Mouse (Mus musculus): ENCODE results near the gene Tmem40. TPM values are rescaled to one million over a fixed set of nuclear protein-coding genes. Genes with fewer than 3 reads are reported as not detected.

Gene Tmem40
- total RNA-seq, 1 experiment from 2014 or later, result not detected

DNA sequence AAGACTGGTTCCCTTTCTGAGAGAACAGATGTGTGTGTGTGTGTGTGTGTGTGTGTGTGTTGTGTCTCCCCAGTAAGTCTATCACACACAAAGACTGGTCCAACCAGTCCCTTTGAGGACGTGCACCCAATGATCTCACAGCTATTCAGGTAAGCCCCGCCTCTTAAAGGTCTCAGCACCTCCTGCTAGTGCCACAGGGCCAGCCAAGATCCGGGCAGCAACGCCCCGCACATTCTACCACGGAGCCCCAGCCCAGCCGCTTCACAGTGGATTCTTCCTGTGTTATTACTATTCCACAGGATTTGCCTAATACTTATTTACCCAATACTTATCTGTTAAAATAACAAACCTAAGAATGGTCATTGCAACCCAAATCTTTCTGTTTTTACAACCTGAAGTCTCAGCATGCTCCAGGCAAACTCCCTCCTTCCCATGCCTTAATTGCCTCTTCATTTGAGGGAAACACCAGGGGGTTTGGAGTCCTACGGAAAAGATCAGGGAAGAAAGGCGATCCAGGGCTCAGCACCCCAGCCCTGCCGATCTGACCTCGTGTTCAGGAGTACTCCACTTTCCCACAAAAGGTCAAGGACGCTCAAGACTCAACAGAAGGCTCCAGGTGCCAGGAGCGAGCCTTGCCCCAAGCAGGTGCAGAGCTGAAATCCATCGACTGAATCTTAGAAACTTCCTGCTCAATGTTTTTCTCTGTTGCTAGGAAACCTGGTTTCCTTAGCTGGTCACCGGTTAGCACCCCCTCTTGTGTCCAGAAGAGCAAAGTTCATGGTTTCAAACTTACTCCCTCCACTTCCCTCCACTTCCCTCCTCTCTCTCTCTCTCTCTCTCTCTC lies 44.3 kb downstream of the Tmem40 start:
- ATAC-seq (replicated peaks; ENCODE audit: insufficient number of reproducible peaks, low FRiP score, low TSS enrichment, poor library complexity, severe bottlenecking), result peak; percentile 76

DNA sequence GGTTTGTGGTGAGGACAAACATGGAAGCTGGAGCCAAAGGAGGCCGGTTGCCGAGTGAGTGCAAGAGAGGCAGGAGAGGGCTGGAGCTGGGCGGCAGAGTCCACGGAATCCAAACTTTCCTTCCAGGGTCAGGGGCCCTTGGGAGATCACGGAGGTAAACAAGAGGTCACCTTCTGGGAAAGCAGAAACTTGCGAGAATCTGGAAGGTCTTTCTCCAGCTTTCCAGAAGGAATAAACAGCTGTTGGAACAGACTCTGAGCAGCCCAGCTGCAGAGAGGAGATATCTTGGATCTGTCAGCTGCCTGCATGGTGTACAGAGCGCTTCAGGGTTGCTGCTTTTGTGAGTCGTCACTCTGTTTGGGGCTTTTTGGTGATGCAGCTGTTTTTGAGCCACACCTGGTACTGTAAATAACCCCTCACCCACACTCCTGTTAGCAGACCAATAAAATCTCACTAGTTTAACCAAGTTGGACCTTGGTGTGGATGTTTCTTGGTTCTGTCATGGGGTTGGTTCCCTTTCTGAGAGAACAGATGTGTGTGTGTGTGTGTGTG lies 45.0 kb downstream of the Tmem40 start:
- ATAC-seq (replicated peaks; ENCODE audit: insufficient number of reproducible peaks, low FRiP score, low TSS enrichment, poor library complexity, severe bottlenecking), result 0 out of 2 replicates have a peak, but pooled peaks have one; percentile 2

GRCm38 (mm10) chr6:115711261-115711660 lies 50.9 kb downstream of the Tmem40 start:
- ATAC-seq (replicated peaks; ENCODE audit: insufficient number of reproducible peaks, low FRiP score, low TSS enrichment, poor library complexity, severe bottlenecking), result no peak

GRCm38 (mm10) chr6:115702901-115703300 lies 59.3 kb downstream of the Tmem40 start:
- no peak for ATAC-seq (replicated peaks; ENCODE audit: insufficient number of reproducible peaks, low FRiP score, low TSS enrichment, poor library complexity, severe bottlenecking)

- ATAC-seq (replicated peaks; ENCODE audit: insufficient number of reproducible peaks, low FRiP score, low TSS enrichment, poor library complexity, severe bottlenecking), result no peak
Measured at GRCm38 (mm10) chr6:115701302-115701701, 60.9 kb downstream of the Tmem40 start.

DNA sequence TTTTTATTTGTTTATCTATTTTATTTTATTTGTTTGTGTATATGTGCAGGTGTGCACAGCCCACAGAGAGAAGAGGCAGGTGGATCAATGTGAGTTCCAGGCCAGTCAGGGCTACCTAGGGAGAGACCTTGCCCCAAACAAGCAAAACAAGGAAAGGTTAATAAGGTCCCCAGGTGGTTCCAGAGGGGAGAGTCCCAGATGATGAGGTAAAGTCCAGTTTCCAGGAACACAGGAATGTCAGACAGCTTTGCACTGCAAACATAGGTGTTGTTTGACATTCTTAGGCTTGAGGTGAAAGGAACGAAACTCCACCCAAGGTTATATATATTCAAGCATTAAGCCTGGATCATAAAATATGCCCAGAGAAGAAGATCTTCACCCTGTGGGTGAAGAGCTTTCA lies 61.4 kb downstream of the Tmem40 start:
- no peak for ATAC-seq (replicated peaks; ENCODE audit: insufficient number of reproducible peaks, low FRiP score, low TSS enrichment, poor library complexity, severe bottlenecking)

GRCm38 (mm10) chr6:115698699-115699098 lies 63.5 kb downstream of the Tmem40 start:
- ATAC-seq (replicated peaks; ENCODE audit: insufficient number of reproducible peaks, low FRiP score, low TSS enrichment, poor library complexity, severe bottlenecking), result no peak

GRCm38 (mm10) chr6:115697739-115698558 lies 64.3 kb downstream of the Tmem40 start:
- peak; percentile 41 for ATAC-seq (replicated peaks; ENCODE audit: insufficient number of reproducible peaks, low FRiP score, low TSS enrichment, poor library complexity, severe bottlenecking)

GRCm38 (mm10) chr6:115696707-115697215 lies 65.4 kb downstream of the Tmem40 start:
- no peak for ATAC-seq (replicated peaks; ENCODE audit: insufficient number of reproducible peaks, low FRiP score, low TSS enrichment, poor library complexity, severe bottlenecking)

GRCm38 (mm10) chr6:115695124-115695523 lies 67.1 kb downstream of the Tmem40 start:
- no peak for ATAC-seq (replicated peaks; ENCODE audit: insufficient number of reproducible peaks, low FRiP score, low TSS enrichment, poor library complexity, severe bottlenecking)

- ATAC-seq (replicated peaks; ENCODE audit: insufficient number of reproducible peaks, low FRiP score, low TSS enrichment, poor library complexity, severe bottlenecking), result peak; percentile 63
Measured at GRCm38 (mm10) chr6:115694441-115694842, 67.8 kb downstream of the Tmem40 start.

DNA sequence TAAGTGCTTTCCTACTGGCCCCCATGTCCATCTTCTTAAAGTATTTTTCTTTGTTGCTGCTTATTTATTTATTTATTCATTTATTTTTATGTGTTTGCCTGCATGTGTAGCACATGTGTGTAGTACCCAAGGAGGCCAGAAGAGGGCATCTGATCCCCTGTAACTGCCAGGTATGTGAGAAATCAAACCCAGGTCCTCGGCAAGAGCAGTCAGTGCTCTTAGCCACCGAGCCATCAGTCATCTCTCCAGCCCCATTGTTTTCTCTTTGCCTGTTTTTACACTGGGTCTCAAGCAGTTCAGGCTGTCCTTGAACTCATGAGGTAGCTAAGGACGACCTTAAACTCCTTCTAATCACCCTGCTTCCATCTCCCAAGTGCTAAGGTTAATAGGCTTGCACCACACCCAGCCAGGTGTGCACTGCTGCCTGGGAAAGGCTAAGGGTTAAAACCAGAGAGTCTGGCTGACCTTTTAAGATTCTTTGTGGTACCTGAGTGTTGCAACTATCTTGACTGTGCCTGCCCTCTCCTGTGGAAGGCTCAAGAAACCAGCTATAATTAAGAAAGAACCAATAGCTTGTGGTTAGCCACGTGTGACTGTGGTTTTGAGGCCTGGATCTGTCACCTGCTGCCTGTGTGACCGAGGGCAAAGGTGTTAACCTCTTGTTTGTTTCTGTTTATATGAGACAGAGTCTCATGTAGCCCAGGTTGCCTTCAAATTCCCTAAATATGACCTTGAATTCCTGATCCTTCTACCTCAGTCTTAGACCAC lies 69.1 kb downstream of the Tmem40 start:
- ATAC-seq (replicated peaks; ENCODE audit: insufficient number of reproducible peaks, low FRiP score, low TSS enrichment, poor library complexity, severe bottlenecking), result peak; percentile 54; the same call in 1 of the 2 replicates

GRCm38 (mm10) chr6:115692163-115692950 lies 69.9 kb downstream of the Tmem40 start:
- ATAC-seq (replicated peaks; ENCODE audit: insufficient number of reproducible peaks, low FRiP score, low TSS enrichment, poor library complexity, severe bottlenecking), result no peak

GRCm38 (mm10) chr6:115690105-115690504 lies 72.1 kb downstream of the Tmem40 start:
- no peak for ATAC-seq (replicated peaks; ENCODE audit: insufficient number of reproducible peaks, low FRiP score, low TSS enrichment, poor library complexity, severe bottlenecking)

DNA sequence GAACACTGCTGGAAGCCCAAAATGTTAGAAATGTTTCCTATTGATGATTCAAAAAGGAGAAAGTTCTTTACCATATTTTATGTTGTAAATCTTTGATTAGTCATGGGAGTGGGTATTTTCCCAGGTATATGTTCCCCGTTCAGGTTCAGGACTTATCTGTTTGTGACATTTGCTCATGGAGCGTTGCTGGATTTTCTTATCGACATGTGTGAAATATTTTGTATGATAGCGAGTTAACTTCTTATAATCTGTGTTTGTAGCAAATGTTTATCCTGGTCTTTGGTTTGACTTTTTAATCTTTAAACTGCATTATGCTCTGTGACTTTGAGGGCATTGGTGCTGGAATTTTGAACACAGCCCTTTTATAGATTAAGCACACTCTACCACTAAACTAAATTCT lies 73.6 kb downstream of the Tmem40 start:
- ATAC-seq (replicated peaks; ENCODE audit: insufficient number of reproducible peaks, low FRiP score, low TSS enrichment, poor library complexity, severe bottlenecking), result no peak

DNA sequence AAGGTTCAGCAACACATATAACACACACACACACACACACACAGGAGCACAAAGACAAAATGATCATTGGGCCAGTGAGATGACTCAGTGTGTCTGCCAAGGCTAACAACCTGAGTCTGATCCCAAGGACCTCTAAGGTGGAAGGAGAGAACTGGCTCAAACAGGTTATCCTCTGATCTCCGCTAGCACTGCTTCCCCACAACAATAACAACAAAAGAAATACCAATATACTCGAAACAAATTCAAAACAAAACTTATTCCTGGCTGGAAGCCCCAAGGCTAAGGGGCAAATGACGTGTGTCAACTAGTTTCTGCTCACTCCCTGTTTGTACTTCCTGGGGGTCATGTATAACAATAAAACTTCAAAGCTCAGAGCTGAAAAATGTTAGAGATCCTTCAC lies 74.5 kb downstream of the Tmem40 start:
- ATAC-seq (replicated peaks; ENCODE audit: insufficient number of reproducible peaks, low FRiP score, low TSS enrichment, poor library complexity, severe bottlenecking), result no peak

DNA sequence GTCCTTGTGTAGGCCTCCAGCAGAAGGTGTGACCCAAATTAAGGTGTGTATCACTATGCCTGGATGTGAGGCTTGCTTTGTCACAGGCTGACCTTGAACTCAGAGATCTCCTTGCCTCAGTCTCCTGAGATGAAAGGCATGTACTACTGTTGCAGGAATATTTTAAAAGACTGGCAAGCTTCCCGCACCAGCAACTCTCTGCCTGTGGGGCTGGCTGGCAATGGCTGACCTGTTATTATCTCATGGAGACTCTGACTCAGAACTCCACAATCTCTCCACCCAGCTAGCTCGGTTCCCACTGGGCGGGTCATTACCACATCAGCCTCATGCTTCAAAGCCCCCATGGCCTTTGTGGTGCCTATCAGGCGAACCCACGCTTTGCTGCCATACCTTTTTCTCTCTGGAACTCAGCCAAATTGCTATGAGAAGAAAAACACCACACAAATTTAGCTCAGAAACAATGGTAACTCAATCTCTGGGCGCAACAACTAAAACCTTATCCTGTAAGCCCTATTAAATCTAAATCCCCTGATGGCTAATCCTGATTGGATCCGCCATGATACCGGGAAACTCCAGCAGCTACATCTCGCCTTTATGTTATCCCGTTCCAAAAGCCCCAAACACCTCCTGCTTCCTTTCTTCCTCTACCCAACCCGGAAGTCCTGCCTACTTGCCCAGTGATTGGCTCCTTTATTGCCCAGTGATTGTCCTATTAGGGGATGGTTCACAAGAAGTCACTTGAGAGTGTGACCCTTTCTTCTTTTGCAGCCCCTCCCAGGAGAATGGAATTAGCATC lies 77.2 kb downstream of the Tmem40 start:
- no peak for ATAC-seq (replicated peaks; ENCODE audit: insufficient number of reproducible peaks, low FRiP score, low TSS enrichment, poor library complexity, severe bottlenecking)
